Mouse (Mus musculus) right cerebral cortex, postnatal 36 days (tissue): ENCODE measurements around the gene Pzp.

Source experiments
- DNase-seq, 2 experiments: peaks; one replicate each; pipeline ENCODE4 v3.0.0; 2022; ENCODE audit warnings: low spot score in 2 of 2, mixed read lengths in 1 of 2

Pzp gene

DNA sequence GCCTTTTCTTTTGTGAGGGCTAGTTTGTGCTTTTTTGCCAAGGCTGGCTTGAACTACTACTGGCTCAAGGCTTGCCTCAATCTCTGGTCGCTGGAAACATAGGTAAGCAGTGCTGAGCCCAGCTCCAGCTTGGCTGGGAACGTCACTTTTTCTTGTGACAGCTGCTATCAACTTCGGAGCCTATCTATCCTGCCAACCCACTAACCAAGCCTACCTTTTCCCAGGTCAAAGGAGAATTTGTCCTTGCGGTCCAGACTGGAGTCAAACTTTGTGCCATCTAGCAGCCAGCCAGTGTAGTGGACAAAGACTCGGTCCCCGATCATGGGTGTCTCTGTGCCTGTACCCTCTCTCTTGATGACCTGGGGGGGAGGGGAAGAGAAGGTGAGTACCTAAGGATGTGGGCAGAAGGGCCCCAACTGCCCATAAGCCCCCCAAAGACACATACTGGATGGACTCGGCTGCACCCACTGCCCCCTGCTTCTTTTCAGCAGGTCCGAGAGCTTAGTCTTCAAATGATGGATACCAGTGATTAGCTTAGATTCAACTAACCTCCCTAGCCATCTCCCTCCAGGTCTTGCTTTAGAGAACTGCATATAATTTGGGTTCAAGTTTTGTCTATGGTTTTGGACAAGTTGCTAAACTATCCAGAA is 90.0 kb downstream of the Pzp start:
- no peak for DNase-seq

DNA sequence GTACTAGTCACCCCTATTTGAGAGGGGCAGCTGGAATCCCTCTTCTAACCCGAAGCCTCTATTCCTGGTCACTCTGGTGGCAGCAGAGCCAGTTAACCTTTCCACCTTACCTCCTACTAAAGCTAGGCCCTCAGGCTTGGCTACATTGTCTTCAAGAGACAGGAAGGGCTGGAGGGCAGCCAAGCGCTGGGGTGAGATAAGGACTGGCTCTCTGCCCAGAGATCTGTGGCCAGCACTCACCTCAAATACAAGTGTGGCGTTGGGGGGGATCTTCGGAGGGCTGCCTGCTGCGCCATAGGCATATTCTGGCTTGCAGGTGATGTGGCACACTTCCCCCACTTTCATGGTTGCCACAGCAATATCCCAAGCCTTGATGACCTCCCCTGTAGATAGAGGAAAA is 91.0 kb downstream of the Pzp start:
- DNase-seq = no peak
